22 mouse cellular contexts compared by ENCODE assay signal in genomic region chr2:135833743-135834142, GRCm38 (mm10).
DNase-seq lines count a peak whose midpoint lies in the region; ATAC-seq and TF ChIP-seq lines count a peak whose summit lies in the region.
"Had no signal": no experiment of that assay in that cellular context is flagged by ENCODE, and none has a peak within 500 bp of the region (broad histone marks: within the 10 kb centered on the region; RNA-seq: fewer than 3 reads in every experiment).

No protein-coding gene starts in this region.

- DNase-seq in forebrain, postnatal 0 days, result peak; percentile 33
- no peak for DNase-seq in forebrain, embryonic 11.5 days (ENCODE audit: low spot score)
- peak; percentile 6 for DNase-seq in left cerebral cortex, adult 11 months (ENCODE audit: low spot score)
- no peak for DNase-seq in left cerebral cortex, adult 2 months (ENCODE audit: extremely low spot score in 1 of 2, low spot score in 2 of 2)
- peak; percentile 57 for DNase-seq in brain, adult 2 months (ENCODE audit: low read depth, low spot score)
- DNase-seq in telencephalon, adult 2 months (ENCODE audit: low read depth, low spot score), result peak; percentile 29
- DNase-seq: adrenal gland, adult 8-10 months; adrenal gland, postnatal 14 days; adrenal gland, postnatal 36 days; cerebellum, adult 11 months; cerebellum, adult 8-10 months; embryo, embryonic 11 days had no signal

- H3K27ac ChIP-seq in forebrain, postnatal 0 days (ENCODE audit: low read depth, low read length), result no peak overlapping the region
- no peak overlapping the region for H3K27ac ChIP-seq in forebrain, embryonic 11.5 days (ENCODE audit: low read depth, low read length)
- H3K27ac ChIP-seq in left cerebral cortex, adult 2 months, result no peak overlapping the region
- H3K27ac ChIP-seq: embryonic facial prominence, embryonic 13.5 days; embryonic facial prominence, embryonic 15.5 days; forebrain, embryonic 12.5 days had no signal

- H3K27me3 ChIP-seq in forebrain, postnatal 0 days (ENCODE audit: insufficient read depth, low read length), result no peaks in the 10 kb centered on the region
- H3K27me3 ChIP-seq in forebrain, embryonic 11.5 days (ENCODE audit: control insufficient read depth, insufficient read depth, low read length), result no peaks in the 10 kb centered on the region
- H3K27me3 ChIP-seq: CH12.LX; embryonic facial prominence, embryonic 13.5 days; embryonic facial prominence, embryonic 15.5 days; forebrain, embryonic 12.5 days; Patski had no signal

- H3K9ac ChIP-seq in forebrain, postnatal 0 days, result no peak overlapping the region
- H3K9ac ChIP-seq in forebrain, embryonic 11.5 days (ENCODE audit: low read length), result no peak overlapping the region
- H3K9ac ChIP-seq: embryonic facial prominence, embryonic 13.5 days; embryonic facial prominence, embryonic 15.5 days; forebrain, embryonic 12.5 days had no signal

- ATAC-seq in forebrain, postnatal 0 days, result peak; percentile 47; the same call in 1 of the 2 replicates
- no peak for ATAC-seq in forebrain, embryonic 11.5 days (replicated peaks; ENCODE audit: low FRiP score)
- no peak for ATAC-seq in CD4-positive, CD25-positive, alpha-beta regulatory T cell, adult 4 months
- ATAC-seq: activated CD4-positive, CD25-positive, alpha-beta regulatory T cell, adult 4 months; forebrain, embryonic 14.5 days; Patski had no signal

- no peaks in the 10 kb centered on the region for H3K9me3 ChIP-seq in forebrain, postnatal 0 days (ENCODE audit: low read length)
- no peaks in the 10 kb centered on the region for H3K9me3 ChIP-seq in forebrain, embryonic 11.5 days (ENCODE audit: control insufficient read depth, low read length)
- H3K9me3 ChIP-seq: embryonic facial prominence, embryonic 13.5 days; embryonic facial prominence, embryonic 15.5 days; forebrain, embryonic 12.5 days had no signal

- WGBS in forebrain, postnatal 0 days, result 75% methylated on average over 3 of the region's 3 CpGs
- WGBS in forebrain, embryonic 11.5 days, result 97% methylated on average over 3 of the region's 3 CpGs

- intact Hi-C loops in left cerebral cortex, adult 2 months (cut with DNase I), result no loop called here

- no peaks in the 10 kb centered on the region for H3K36me3 ChIP-seq in forebrain, postnatal 0 days (ENCODE audit: insufficient read depth)
- H3K36me3 ChIP-seq in forebrain, embryonic 11.5 days (ENCODE audit: control insufficient read depth, insufficient read depth, low read length), result no peaks in the 10 kb centered on the region
- H3K36me3 ChIP-seq: embryonic facial prominence, embryonic 13.5 days; embryonic facial prominence, embryonic 15.5 days; forebrain, embryonic 12.5 days; G1E had no signal

- H3K4me1 ChIP-seq in forebrain, postnatal 0 days (ENCODE audit: insufficient read depth), result no peaks in the 10 kb centered on the region
- H3K4me1 ChIP-seq in forebrain, embryonic 11.5 days (replicated peaks; ENCODE audit: control insufficient read depth, insufficient read depth, low read length), result no peaks in the 10 kb centered on the region
- H3K4me1 ChIP-seq: embryonic facial prominence, embryonic 13.5 days; embryonic facial prominence, embryonic 15.5 days; forebrain, embryonic 12.5 days had no signal

- TF ChIP-seq CTCF in forebrain, postnatal 0 days (IDR thresholded peaks at IDR 0.05; ENCODE audit: low read depth), result no peak
- TF ChIP-seq CTCF in left cerebral cortex, adult 2 months (IDR thresholded peaks at IDR 0.05), result no peak

- no peak overlapping the region for H3K4me3 ChIP-seq in forebrain, postnatal 0 days (ENCODE audit: low read depth, low read length)
- H3K4me3 ChIP-seq in forebrain, embryonic 11.5 days (ENCODE audit: low read depth, low read length), result no peak overlapping the region
- H3K4me3 ChIP-seq in left cerebral cortex, adult 2 months, result no peak overlapping the region
- H3K4me3 ChIP-seq: embryonic facial prominence, embryonic 13.5 days; embryonic facial prominence, embryonic 15.5 days; erythroblast, embryonic 14.5 days; forebrain, embryonic 12.5 days had no signal

- H3K4me2 ChIP-seq in forebrain, postnatal 0 days (ENCODE audit: low read depth), result no peak overlapping the region
- no peak overlapping the region for H3K4me2 ChIP-seq in forebrain, embryonic 11.5 days (ENCODE audit: low read depth, low read length, severe bottlenecking)
- H3K4me2 ChIP-seq: embryonic facial prominence, embryonic 13.5 days; embryonic facial prominence, embryonic 15.5 days; forebrain, embryonic 12.5 days had no signal

Comparison
In these comparisons a context has a peak if more than half of its experiments do, and no peak if none do; other contexts are left out.
1. DNase-seq: peak in forebrain, postnatal 0 days (single experiment), left cerebral cortex, adult 11 months (single experiment), brain, adult 2 months (single experiment) and telencephalon, adult 2 months (single experiment); none in forebrain, embryonic 11.5 days (single experiment) and left cerebral cortex, adult 2 months (0 of 2).